Mouse (Mus musculus) erythroblast, embryonic 14.5 days (primary cell): ENCODE measurements around the gene Psmb9. TPM values are rescaled to one million over a fixed set of nuclear protein-coding genes. Genes with fewer than 3 reads are reported as not detected.
"Not testable (repeated sequence)": the region's sequence is repeated elsewhere in the genome, so short reads cannot be mapped to it uniquely, and the experiment has no call there.

ENCODE experiments used
- H3K27me3 ChIP-seq: 2 replicates; pipeline ENCODE4 v1.6.1; 2012; ENCODE audit warnings: inconsistent platforms; ENCODE audit not compliant: control insufficient read depth
- H3K36me3 ChIP-seq: 2 replicates; pipeline ENCODE4 v1.6.1; 2012; ENCODE audit warnings: mild to moderate bottlenecking, inconsistent platforms; ENCODE audit not compliant: control insufficient read depth
- H3K4me1 ChIP-seq: 2 replicates; pipeline ENCODE4 v1.6.1; 2012; ENCODE audit warnings: inconsistent platforms; ENCODE audit not compliant: control insufficient read depth
- H3K4me3 ChIP-seq: replicated peaks from 2 replicates; pipeline ENCODE3; 2012; ENCODE audit warnings: moderate library complexity, mild to moderate bottlenecking, inconsistent platforms
- H3K9me3 ChIP-seq: 2 replicates; pipeline ENCODE4 v1.6.1; 2012; ENCODE audit warnings: low read length, inconsistent platforms, mixed read lengths; ENCODE audit not compliant: control insufficient read depth
- GATA1 ChIP-seq: IDR thresholded peaks from 2 replicates; pipeline ENCODE4 v1.6.1; 2012; ENCODE audit warnings: low read length, inconsistent platforms, mixed read lengths
- TAL1 ChIP-seq: IDR thresholded peaks from 3 replicates; pipeline ENCODE4 v1.6.1; 2012; ENCODE audit warnings: low read length, inconsistent platforms, mixed read lengths
- polyA plus RNA-seq: library from polyadenylated mRNA; stranded (reverse); fragments of >175 nt; gene quantifications from 2 replicates; pipeline ENCODE4 v1.2.3, GENCODE M21; 2012

Psmb9 gene
- 0.05 and 0.10 TPM in 2 replicates for polyA plus RNA-seq

DNA sequence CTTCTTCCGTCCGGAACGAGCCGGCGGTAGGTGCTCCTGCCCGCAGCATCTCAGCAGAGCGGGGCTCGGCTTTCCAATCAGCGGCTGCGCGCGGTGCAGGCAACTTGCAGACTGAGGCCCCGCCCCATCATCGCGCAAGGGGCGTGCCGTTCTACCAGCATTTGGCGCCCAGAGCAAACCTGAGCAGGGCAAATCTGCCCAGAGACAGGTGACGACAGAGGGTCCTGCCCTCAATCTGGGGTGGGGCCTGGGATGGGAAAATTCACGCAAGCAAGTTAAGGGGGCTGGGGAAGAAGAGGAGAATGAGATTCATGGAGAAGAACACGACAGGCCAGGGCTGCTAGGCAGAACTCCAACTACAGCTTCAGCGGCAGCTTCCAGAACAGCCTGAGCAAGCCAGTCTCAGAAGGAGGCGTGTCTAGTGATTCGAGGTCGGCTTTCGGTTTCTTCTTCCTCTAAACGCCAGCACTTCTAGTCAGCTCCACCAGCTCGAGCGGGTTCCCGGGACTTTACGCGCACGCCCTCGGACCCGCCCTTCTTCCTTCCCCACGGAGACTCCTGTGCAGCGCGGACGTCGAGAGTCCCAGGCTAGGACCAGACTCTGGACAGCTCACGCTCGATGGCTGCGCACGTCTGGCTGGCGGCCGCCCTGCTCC is at the start of gene Psmb9, which contains the start of gene Tap1:
Gene Psmb9, minus strand, starts transcription at position 504 of the 656 bp plus-strand sequence.
Gene Tap1, plus strand, starts transcription at position 293 of the 656 bp plus-strand sequence.
- no peak for TF ChIP-seq GATA1
- TF ChIP-seq TAL1: no peak
- Histone ChIP-seq H3K27me3 (peaks cover 63% of the 10 kb centered on the region), H3K4me3 (peak within 1 kb of the TSS; percentile 80), H3K36me3 (no peaks in the 10 kb centered on the region), H3K9me3 (no peaks in the 10 kb centered on the region), H3K4me1 (peaks cover 23% of the 10 kb centered on the region)

DNA sequence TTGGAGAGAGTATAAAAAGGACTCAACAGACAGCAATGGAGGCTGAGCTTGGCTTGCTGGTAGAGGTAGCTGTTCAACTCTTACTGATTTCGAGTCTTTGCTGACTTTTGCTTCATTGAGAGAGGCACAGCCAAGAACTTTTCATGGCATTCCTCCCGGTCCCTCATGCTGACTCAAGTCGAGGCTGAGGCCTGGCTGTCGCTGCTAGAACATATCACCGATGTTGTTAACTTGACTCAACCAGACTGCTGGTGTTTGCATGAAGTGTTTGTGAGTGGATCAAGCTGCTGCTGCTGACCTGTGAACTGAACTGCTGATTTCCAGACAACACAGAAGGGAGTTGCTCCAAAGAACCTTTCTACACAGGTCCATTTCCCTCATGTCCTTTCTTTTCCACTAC is 49.1 kb upstream of the Psmb9 start:
- no peaks in the 10 kb centered on the region; the same call in 1 of the 2 replicates for H3K27me3 ChIP-seq
- H3K4me3 ChIP-seq: no peak overlapping the region
- H3K9me3 ChIP-seq: no peaks in the 10 kb centered on the region
- no peaks in the 10 kb centered on the region for H3K36me3 ChIP-seq
- no peak for TF ChIP-seq TAL1
- no peak for TF ChIP-seq GATA1
- H3K4me1 ChIP-seq: no peaks in the 10 kb centered on the region

DNA sequence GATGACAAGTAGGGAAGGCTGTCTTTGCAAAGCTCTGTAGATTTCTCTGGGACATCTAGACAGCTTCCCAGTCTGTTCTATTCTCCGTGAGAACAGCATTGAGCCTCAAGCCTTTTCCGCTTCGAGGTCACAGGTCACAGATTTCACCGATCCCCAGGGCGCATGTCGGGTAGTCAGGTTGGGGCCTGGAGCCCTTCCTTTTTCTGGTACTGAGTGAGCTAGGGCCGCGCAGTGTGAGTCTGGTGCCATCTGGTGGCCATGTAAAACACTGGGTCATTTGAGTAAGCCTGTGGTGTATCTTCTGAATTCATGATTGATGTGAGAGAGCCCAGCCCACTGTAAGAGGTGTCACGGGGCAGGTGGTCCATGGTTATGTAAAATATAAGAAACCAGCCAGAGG is 47.4 kb upstream of the Psmb9 start:
- TF ChIP-seq GATA1: no peak
- TF ChIP-seq TAL1: no peak
- Histone ChIP-seq H3K4me1 (no peaks in the 10 kb centered on the region), H3K4me3 (no peak overlapping the region), H3K9me3 (no peaks in the 10 kb centered on the region), H3K36me3 (no peaks in the 10 kb centered on the region), H3K27me3 (no peaks in the 10 kb centered on the region; the same call in 1 of the 2 replicates)

DNA sequence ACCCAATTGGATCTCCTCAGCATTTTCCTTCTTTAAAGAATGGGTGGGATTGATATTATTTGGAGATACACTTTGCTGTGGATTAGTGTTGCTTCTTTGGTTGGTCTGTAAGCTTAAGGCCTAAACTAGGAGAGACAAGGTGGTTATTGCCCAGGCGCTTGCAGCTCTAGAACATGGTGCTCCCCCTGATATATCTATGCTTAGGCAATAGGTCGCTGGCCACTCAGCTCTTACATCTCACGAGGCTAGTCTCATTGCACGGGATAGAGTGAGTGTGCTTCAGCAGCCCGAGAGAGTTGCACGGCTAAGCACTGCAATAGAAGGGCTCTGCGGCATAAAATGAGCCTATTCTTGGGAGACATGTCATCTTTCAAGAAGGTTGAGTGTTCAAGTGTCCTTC is 44.5 kb upstream of the Psmb9 start:
- not testable (repeated sequence) for H3K4me3 ChIP-seq, H3K9me3 ChIP-seq, H3K36me3 ChIP-seq, H3K27me3 ChIP-seq, H3K4me1 ChIP-seq

DNA sequence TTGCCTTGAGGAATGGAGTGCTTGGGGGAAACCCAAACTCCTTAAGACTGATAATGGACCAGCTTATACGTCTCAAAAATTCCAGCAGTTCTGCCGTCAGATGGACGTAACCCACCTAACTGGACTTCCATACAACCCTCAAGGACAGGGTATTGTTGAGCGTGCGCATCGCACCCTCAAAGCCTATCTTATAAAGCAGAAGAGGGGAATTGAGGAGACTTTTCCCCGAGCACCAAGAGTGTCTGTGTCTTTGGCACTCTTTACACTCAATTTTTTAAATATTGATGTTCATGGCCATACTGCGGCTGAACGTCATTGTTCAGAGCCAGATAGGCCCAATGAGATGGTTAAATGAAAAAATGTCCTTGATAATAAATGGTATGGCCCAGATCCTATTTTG is 43.4 kb upstream of the Psmb9 start:
- H3K9me3 ChIP-seq, H3K4me1 ChIP-seq, H3K4me3 ChIP-seq: not testable (repeated sequence)

DNA sequence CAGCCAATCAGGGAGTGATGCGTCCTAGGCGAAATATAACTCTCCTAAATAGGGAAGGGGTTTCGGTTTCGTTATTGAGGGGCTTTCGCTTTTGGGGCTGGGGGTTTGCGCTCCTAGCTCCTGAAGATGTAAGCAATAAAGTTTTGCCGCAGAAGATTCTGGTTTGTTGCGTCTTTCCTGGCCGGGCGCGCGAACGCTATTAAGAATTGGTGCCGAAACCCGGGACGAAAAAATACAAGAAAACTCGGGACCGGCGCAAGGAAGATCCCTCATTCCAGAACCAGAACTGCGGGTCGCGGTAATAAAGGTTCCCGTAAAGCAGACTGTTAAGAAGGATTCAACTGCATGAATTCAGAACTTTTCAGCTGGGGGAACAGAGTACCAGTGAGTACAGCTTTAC is 38.3 kb upstream of the Psmb9 start:
- not testable (repeated sequence) for H3K4me3 ChIP-seq, H3K27me3 ChIP-seq, H3K4me1 ChIP-seq, H3K9me3 ChIP-seq, H3K36me3 ChIP-seq

More for the DNA sequence above, 43.4 kb upstream of the Psmb9 start:
- H3K27me3 ChIP-seq, H3K36me3 ChIP-seq: not testable (repeated sequence)

DNA sequence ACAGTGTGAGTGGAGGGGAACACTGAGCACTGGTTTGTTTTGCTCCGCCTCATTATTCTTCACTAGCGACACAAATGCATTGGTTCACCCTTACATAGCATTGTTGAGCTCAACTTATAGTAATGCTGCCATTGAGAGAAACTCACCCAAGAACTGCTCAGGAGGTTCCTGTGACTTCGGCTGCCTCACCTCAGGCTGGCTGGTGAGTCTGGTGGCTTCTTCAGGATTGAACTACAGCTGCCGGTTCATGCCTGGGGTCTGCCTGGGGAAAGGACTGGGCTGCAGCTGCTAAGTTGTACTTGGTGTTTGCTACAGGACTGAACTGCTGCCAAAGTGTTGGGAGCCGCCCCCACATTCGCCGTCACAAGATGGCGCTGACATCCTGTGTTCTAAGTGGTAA is 37.9 kb upstream of the Psmb9 start:
- Histone ChIP-seq H3K4me3 (no peak overlapping the region), H3K9me3 (no peaks in the 10 kb centered on the region), H3K4me1 (no peaks in the 10 kb centered on the region), H3K27me3 (no peaks in the 10 kb centered on the region), H3K36me3 (no peaks in the 10 kb centered on the region)
- TF ChIP-seq TAL1 (no peak), GATA1 (no peak)

DNA sequence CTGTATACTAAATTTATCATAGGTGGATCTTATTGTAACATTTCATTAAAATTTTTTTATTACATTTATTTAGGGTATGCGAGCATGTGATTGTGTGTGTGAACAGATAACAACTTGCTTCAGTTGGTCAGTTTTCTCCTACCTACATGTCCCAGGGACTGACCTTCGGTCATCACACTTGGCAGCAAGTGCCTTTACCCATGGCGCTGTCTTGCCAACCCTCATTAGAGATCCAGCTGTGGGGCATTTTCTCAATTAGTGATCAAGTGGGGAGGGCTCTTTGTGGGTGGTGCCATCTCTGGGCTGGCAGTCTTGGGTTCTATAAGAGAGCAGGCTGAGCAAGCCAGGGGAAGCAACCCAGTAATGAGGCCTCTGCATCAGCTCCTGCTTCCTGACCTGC is 37.3 kb upstream of the Psmb9 start:
- Histone ChIP-seq H3K4me1 (no peaks in the 10 kb centered on the region), H3K4me3 (no peak overlapping the region), H3K9me3 (no peaks in the 10 kb centered on the region), H3K36me3 (no peaks in the 10 kb centered on the region), H3K27me3 (no peaks in the 10 kb centered on the region)
- TF ChIP-seq GATA1 (no peak), TAL1 (no peak)

DNA sequence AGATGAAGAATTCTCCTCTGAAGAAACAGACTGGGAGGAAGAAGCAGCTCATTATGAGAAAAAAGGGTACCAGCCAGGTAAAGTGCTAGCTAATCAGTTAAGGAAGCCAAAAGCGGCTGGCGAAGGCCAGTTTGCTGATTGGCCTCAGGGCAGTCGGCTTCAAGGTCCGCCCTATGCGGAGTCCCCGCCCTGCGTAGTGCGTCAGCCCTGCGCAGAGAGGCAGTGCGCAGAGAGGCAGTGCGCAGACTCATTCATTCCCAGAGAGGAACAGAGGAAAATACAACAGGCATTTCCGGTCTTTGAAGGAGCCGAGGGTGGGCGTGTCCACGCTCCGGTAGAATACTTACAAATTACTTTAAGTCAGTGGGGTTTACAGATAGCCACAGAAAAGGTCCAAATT is 32.8 kb upstream of the Psmb9 start:
- not testable (repeated sequence) for H3K4me3 ChIP-seq, H3K9me3 ChIP-seq, H3K36me3 ChIP-seq, H3K27me3 ChIP-seq
- H3K4me1 ChIP-seq: peaks cover 13% of the 10 kb centered on the region

DNA sequence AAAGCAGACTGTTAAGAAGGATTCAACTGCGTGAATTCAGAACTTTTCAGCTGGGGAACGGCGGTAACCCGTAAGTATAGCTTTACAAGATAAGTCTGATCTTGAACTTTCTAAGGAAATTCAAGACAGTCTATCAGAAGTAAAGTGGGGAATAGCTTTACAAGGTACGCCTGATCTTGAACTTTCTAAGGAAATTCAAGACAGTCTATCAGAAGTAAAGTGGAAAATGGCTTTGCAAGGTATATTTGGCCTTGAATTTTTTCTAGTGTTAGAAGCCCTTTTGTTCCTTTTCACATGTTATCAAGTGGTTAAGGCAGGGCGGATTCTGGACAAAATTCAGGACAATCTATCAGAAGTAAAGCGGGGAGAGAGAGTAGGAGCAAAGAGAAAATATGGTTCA is 32.2 kb upstream of the Psmb9 start:
- H3K36me3 ChIP-seq, H3K4me3 ChIP-seq, H3K9me3 ChIP-seq, H3K27me3 ChIP-seq: not testable (repeated sequence)
- peaks cover 13% of the 10 kb centered on the region for H3K4me1 ChIP-seq

DNA sequence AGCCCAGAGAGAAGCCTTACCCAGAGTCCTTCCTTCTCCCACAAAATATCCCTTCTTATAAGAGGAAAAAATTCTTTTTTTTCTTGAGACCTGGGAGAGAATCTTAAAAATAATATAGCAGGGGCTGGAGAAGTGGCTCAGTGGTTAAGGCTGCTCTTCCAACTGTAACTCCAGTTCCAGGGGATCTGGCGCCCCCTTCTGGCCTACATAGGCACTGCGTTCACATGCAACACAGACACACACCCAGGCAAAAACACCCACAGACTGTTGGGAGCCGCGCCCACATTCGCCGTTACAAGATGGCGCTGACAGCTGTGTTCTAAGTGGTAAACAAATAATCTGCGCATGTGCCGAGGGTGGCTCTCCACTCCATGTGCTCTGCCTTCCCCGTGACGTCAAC is 31.5 kb upstream of the Psmb9 start:
- not testable (repeated sequence) for H3K36me3 ChIP-seq, H3K9me3 ChIP-seq, H3K4me3 ChIP-seq, H3K27me3 ChIP-seq
- H3K4me1 ChIP-seq: peaks cover 13% of the 10 kb centered on the region
